Mouse (Mus musculus) inflammation-experienced regulatory T-cells, adult 6 months (primary cell): ENCODE measurements around the gene Nutm1. TPM values are rescaled to one million over a fixed set of nuclear protein-coding genes. Genes with fewer than 3 reads are reported as not detected.
"Not testable (repeated sequence)": the region's sequence is repeated elsewhere in the genome, so short reads cannot be mapped to it uniquely, and the experiment has no call there.

Source experiments
- ATAC-seq: one replicate; pipeline ENCODE4 v1.8.0; 2017
- polyA plus RNA-seq, 3 experiments: library from polyadenylated mRNA; unstranded; fragments of 100-300 nt; shearing (Covaris generic); gene quantifications; one replicate each; pipeline ENCODE4 v1.2.1; 2017

The Nutm1 gene
- polyA plus RNA-seq = not detected

DNA sequence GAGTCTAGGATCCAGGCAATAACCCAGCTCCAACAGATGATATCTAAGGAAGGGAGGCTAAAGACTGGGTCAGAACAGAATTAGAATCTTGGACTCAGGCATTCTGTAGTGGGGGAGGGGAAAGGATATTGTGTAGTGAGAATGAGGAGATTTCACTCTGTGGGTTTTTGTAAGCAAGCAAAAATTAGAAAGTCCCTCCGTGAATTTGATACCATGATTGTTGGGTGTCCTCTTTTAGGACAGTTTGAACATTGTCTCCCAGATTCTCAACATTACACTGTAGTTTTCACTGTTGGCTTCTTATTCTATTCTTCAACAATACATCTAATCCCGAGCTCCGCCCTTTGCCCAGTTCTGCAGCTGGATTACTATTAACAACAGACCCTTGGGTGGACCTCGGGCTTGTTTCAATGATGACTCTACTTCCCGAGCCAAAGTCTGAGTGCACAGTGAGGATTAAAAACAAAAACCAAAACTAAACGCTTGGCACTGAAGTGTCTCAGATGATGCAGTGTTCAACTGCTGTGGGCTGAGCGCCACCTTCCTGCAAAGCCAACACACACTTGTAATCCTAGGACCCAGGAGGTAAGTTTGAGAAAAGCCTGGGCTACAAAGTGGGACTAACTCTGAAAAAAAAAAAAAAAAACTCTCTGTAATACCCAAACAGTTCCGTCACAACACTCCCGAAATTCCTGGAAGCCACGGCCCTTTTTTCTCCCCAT is at the start of gene Nutm1:
TSS of gene Nutm1 (minus strand) at position 51 of the 722 bp plus-strand sequence.
- no peak for ATAC-seq

DNA sequence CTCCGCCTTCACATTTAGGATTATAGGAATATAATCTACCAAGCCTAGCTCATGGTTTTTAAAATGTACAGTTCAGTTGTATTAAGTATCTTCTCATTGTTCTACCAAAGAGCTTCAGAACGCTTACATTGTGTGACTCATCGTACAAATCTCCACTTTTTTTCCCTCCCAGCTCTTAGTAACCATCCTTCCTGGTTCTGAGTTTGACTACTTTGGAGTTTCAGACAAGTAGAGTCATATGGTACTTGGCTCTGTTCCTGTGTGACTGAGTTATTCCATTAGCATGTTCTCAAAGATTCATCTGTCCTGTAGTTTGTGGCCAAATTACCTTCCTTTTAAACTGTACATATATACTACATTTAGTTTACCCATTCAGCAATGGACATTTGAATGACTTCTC is 49.6 kb upstream of the Nutm1 start:
- ATAC-seq = peak; percentile 42

DNA sequence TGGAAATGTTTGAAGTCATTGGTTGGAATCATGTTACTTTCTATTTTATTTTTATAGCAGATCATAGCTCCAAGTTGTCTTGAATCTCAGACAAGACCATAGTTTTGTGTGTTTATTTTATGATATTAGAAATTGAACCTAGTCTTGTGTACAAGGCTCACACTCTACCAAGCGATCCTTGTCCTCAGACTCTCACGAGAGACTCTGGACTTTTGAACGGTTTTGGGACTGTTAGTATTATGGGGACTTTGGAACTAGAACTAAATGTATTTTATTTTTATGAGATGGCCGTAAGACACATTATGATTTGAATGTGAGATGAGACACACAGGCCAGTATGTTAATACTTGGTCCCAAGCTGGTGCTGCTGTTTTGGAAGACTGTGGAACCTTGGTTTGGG is 39.1 kb upstream of the Nutm1 start:
- ATAC-seq = no peak

DNA sequence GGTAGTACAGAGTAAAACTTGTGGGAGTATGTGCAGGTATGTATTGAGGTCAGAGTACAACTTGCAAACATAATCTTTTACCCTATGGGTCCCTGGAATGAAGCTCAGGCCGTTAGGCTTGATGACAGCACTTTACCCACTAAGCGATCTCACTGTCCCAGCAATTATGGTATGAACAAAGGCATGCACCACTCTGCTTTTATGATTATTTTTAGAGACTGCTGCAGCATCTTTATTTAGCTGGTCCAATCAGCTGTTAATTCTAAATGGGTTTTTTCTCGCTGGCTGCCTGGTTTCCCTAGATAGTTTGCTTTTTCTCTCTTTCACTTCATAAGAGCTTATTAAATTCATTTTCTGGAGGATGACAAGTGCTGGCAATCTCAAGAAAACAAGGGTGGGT is 37.1 kb upstream of the Nutm1 start:
- no peak for ATAC-seq

DNA sequence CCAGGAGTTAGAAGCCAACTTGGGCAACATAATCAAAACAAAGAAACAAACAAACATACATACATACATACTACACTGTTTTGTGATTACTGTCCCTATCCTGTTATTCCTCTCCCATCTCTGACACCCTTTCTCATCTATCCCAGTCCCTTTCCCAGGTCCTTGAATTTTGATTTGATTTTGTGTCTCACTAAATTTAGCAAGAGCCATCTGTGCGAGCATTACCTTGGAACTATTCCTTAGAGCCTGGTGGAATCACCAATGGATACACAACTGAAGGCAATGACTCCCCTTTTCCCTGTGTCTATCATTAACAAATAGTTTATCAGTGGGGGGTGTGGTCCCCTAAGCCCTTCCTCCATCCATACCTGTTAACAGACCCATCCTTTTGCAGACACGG is 33.7 kb upstream of the Nutm1 start:
- ATAC-seq = no peak

DNA sequence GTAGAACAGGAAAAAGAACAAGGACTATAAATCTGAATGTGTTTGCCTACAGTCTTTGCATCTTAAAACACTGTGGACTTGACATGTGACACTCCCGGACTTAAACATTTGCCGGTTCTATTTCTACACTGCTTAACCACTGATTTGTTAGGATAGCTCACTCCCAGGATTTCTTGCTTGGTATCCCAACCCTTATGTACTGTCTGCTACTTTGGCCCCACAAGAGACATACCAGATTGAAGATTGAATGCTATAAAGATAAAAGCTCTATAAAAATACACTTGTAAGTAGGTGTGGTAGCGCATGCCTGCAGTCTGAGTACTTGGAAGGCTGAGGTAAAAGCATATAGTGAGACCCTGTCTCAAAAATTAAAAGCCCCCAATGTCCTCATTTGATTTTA is 30.4 kb upstream of the Nutm1 start:
- ATAC-seq = no peak

DNA sequence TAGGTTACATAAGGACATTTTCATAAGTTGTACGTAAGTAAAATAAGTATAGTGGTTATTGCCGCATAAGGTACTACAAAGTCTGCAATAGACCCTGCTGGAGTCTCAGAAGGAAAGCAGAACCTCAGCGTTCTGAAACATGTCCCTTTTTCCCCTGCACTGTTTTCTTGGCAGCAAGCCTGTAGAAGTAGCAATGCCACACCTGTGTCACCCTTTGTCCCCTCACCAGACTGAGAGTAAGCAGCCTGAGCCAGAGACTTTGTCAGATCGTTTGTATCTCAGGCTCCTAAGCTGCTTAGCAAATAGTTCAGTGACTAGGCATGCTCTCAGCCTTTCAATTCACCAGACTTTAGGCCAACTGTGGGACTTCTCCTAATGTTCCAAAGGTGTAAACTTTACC is 28.0 kb upstream of the Nutm1 start:
- ATAC-seq = no peak

DNA sequence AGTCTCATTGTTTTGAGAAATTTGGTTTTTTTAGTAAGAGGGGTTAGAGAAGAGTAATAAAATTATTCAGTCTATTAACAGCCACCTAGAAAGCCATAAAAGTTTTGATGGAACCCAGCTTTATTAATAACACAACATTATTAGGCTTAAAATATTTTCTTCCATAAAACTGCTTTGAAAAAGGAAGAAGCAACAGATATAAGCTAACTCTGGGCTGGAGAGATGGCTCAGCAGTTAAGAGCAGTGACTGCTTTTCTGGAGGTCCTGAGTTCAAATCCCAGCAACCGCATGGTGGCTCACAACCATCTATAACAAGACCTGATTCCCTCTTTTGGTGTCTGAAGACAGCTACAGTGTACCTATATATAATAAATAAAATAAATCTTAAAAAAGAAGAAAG is 27.0 kb upstream of the Nutm1 start:
- ATAC-seq = not testable (repeated sequence)

DNA sequence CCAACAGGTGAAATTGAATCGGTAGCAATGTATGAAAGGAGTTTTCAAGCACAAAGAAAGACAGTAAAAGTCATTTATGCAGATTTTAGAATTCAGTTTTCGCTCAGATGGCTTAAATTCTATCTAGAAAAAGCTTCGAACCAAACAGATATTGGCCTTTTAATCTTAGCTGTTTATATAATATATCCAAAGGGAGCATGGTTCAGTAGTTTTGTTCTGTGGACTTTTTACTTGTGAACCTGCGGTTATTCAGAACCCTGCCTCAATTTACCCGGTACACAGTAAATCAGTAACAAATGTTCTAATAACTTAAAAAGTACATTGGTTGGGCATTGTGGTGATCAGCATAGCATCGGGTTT is 25.9 kb upstream of the Nutm1 start:
- no peak for ATAC-seq

DNA sequence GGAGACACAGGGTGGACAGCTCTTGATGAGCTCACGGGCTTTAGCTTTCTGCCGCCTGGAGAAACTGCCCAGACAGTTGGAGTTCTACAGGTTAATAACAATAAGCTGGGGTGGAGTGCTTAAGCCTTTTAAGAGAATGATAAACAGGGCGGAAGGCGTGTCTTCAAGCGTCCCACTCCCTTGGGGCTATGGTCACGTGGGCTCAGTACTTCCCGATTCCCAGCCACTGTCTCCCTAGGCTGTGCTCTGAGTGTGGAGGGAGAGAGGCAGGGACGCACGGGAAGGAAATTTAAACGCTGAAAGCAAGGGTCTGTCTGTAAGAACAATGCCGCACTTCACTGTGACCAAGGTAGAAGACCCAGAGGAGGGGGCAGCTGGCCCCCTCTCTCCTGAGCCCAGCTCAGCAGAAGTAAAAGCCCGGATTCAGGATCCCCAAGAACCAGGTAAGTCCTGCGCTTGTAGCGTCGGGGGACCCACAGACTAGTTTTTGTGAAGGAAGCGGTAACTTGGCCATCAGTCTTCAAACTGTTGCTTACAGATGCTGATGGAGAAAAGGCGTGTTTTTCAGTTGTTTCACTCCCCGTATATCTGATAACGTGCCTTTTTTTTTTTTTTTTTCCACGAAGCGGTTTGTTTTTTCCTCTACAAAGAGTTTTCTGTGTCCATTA is 25.4 kb upstream of the Nutm1 start:
- peak; percentile 65 for ATAC-seq

DNA sequence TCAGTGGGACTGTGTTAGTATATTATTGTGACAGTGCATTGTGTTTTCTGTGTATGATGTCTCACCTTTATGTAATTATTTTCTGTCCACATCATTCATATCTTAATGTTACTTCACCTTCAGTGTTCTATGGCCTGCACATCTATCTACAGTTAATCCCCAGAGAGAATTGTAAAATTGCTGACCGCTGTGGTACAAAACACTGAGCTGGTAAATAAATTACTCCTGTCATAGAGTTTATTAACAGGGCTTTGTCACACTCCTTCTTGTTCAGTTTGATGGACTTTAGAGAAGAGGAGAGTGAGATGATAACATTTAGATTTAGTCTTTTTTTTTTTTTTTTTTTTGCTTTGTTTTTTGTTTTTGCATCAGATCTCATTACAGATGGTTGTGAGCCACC is 23.8 kb upstream of the Nutm1 start:
- no peak for ATAC-seq

DNA sequence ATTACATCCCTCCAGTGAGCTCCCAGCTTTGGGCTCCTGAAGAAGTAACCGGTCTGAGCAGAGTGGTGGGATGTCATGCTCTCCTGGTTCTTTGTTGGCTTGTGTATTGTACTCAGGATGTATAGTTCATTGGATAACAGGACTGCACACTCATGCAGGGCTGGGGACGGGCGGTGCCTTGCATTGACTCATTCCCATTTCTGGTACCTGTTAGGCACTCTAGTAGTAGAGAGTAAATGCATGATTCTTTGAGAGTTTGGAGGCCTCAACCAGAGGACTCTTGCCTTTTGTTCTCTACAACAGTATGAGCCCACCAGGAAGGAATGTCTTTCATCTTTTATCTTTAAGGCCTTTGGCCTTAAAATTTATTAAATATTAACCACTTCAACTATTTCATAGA is 17.8 kb upstream of the Nutm1 start:
- no peak for ATAC-seq

DNA sequence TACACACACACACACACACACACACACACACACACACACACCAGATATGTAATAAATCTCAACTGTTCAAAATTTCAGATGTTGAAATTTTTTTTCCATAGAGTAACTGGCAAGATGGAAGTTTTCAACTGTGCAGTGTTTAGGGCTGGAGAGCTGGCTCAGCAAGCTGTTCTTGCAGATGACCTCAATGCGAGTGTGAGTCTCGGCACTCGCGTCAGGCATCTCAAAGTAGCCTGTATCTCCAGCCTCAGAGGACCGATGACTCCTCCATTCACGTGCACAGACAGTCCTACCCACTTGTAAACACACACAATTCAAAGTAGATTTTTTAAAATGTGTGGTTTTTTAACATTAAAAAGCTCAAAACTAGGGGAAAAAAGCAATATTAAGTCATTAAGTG is 14.4 kb upstream of the Nutm1 start:
- no peak for ATAC-seq

DNA sequence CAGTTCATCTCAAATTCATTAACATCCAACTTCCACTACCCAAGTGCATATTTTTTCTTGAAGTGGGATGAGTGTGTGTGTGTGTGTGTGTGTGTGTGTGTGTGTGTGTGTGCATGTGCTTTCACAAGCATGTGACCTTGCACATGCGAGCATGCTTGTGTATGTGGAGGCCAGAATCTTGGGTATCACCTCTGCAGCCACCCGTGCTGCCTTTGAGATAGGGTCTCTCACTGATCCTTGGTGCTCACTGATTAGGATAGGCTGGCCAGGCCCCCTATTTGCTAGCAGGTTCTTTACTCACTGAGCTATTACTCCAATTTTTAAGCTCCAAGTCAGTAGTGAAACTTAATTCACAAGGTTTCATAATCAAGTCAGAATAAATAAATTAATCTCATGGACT is 13.8 kb upstream of the Nutm1 start:
- ATAC-seq = no peak

DNA sequence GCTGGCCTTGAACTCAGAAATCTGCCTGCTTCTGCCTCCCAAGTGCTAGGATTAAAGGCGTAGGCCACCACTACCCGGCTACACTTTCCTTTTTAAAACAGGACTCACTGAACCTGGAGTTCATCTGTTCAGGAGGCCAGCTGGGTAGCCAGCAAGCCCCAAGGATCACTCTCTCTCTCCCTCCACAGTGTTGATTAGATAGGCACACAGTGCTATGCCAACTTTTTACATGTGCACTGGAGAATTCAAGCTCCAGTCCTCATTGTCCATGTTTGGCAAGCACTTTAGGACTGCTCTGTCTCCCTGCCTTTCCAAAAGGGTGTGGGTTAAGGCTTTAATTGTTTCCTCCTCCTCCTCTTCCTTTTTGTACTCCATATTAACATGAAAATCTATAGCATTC is 10.9 kb upstream of the Nutm1 start:
- no peak for ATAC-seq

DNA sequence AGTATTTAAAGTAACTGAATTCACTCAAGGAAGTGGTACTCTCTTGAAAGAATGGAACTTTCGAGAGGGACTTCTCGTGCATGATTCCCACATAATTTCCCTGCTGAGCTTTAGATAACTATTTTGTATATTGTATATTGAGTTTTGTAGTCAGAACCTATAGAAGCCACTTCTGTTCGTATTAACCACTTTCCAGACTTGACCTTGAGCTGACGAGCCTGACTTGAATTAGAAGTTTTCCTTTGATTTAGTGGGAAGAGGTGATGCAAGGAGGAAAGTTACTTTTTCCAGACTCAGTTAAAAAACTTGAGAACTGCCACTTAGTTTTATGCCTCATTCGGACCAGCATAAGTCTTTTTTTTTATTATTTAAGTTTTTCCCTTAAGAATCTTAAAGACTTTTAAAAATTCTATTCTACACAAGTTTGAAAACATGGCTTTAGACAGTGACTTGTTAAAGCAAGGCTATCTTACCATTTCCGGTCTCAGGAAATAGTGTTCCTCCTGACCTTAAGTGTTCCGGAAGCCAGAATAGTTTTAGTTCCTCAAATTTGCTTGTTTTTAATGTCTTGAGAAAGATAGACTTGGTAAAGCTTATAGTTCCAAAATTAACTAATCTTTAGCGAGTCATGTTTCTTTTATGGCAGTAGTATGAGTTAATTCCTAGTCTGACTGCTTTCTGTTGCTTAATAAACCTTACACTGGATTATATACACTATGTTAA is 8.6 kb upstream of the Nutm1 start:
- peak; percentile 14 for ATAC-seq

DNA sequence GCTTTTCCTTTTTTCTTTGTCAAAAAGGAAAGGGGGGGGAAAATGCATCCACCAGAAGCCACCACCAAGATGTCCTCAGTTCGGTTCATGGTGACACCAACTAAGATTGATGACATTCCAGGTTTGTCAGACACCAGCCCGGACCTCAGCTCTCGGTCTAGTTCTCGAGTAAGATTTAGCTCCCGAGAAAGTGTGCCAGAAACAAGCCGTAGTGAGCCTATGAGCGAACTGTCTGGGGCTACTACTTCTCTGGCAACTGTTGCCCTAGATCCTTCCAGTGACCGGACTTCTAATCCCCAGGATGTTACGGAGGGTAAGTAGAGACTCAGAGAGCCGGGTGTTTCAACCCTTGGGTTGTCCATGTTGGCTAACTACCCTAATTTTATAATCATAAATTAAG is 7.7 kb upstream of the Nutm1 start:
- ATAC-seq = no peak

DNA sequence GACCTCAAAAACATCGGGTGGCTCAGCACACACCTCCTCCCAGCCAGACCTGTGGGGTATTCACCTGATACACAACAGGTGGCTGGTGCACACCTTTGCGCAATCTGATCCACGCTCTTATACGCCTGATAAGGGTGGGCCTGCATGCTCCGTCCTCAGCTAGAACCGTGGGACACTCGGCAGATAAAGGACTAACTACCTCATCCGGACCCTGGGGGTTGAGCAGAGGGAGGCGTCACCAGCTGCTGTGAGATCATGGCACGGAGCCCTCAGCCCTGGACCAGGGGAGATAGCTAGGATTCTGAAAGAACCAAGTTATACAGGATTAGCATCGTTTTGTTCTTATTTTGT is 7.1 kb upstream of the Nutm1 start, which contains the start of gene Gm21985:
TSS of gene Gm21985 (plus strand) at position 73 of the 351 bp plus-strand sequence.
- peak; percentile 27 for ATAC-seq

DNA sequence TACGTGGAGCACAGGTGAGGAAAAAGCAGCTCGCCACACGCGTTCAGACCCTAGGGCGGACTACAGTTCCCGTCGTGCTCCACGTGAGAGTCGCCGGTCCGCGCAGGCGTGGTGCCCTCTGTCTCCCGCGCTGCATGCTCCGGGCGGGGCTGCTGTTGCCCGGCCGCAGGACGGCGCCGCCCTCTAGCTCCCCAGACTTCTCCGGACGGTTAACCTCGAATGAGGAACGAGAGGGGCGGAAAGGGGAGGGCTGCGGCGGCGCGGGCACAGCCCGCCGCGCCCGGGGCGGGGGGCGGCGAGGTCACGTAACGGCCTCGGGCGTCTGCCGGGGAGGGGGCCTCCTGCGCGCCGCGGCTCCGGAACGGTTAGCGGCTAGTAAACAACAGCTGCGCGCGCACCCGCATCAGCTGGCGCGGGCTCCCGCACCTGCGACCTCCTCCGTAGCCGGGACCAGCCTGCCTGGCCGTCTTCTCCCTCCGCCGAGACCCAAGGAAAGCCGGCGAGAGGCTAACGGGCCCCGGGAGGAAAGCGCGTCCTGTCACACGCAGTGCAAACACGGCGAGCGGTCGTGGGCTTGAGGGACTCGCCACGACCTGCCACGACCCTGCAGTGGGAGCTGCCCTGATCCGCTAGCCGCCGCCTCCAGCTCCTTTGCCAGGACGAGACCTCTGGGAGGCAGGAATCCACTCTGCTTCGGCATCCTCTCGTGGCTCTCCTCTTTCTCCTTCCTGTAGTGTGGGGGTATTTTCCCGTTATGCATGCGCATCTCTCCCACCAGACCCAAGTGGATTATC is 6.6 kb upstream of the Nutm1 start, which contains the start of gene Slc12a6:
TSS of gene Slc12a6 (plus strand) at position 378 of the 794 bp plus-strand sequence.
- ATAC-seq = peak; percentile 67

DNA sequence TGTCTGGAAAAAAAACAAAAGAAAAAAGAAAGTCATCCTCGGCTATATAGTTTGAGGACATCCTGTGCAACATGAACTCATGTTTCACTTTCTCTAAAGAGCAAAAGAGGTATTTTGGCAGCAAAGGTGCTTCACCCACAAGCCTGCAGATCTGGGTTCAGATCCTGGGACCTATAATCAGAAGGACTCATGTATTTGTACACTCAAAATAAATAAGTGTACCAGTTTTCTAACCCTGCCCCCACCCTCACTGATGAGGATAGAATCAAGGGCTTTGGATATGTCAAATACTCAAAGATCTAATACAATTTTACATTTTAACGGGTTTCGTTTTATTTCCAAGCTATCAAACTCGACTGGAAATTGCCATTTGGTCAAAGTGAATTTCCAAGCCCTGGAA is 5.3 kb upstream of the Nutm1 start:
- no peak for ATAC-seq

DNA sequence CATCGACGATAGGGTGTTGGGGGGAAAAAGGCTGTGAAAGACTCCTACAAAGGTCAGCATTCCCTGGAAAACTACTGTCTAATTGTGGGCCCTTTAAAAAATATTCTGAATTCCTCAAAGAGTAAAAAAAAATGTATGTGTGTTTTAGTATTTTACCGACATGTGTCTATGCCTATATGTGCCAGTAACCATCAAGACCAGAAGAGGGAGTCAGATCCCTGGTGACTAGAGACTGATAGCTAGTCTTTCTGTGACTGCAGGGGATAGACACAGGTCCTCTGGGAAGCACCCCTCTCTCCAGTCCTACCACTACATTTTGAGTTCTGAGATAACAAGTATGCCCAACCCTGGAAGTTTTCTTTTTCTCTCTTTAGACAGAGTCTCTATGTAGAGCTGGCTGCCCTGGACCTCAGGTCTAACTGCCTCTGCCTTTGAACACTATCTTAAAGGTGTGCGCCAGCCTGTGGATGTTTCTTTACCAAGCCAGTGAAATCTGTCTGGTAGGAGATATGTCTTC is 3.7 kb upstream of the Nutm1 start:
- ATAC-seq = no peak

DNA sequence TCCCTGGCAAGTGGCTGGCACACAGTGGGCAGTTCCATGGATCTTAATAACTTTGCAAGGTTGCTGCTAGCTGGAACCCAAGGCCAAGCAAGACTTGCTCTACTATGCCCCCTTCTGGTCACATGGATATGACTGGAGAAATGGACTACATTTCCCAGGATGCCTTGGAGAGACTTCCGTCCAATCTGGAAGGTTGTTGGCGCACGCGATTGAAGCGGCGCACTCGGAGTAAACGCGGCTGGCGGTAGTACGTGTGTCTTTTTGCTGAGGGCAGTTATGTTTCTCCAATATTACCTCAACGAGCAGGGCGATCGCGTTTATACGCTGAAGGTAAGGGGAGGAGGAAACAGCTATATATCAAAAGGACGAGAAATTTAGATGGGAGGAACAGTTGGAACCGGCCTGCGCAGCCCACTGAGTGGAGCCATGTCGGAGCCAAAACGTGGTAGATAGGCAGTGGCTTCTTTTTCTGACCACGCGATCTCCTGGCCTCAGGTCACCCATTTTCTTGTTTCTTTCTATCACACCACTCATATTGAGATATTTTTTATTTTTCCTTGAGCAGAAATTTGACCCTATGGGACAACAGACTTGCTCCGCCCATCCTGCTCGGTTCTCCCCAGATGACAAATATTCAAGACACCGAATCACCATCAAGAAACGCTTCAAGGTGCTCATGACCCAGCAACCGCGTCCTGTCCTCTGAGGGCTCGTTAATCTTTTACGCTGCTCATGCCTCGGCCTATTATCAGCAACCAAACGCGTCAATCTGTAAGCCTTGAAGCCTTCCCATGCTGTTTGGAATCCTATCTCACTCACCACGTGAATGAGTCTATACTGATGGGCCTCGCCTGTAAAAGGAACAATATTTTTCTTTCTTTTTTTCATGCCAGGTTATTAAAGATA is 2.9 kb upstream of the Nutm1 start, which contains the start of gene Nop10:
TSS of gene Nop10 (plus strand) at position 179 of the 906 bp plus-strand sequence.
- ATAC-seq = peak; percentile 67
